Mouse (Mus musculus): Measurements from ENCODE around the gene Amd1.

- TF ChIP-seq CTCF (IDR thresholded peaks at IDR 0.05; ENCODE audit: control insufficient read depth, insufficient read depth, insufficient replicate concordance, low read depth, low read length) (no peak), POLR2A (IDR thresholded peaks at IDR 0.05; ENCODE audit: control insufficient read depth, low read depth, low read length) (no peak)
Observed at GRCm38 (mm10) chr10:40262200-40262599, 39.8 kb downstream of the Amd1 start.
